Mouse (Mus musculus): ENCODE measurements around the gene Tmem121.

The Tmem121 gene

DNA sequence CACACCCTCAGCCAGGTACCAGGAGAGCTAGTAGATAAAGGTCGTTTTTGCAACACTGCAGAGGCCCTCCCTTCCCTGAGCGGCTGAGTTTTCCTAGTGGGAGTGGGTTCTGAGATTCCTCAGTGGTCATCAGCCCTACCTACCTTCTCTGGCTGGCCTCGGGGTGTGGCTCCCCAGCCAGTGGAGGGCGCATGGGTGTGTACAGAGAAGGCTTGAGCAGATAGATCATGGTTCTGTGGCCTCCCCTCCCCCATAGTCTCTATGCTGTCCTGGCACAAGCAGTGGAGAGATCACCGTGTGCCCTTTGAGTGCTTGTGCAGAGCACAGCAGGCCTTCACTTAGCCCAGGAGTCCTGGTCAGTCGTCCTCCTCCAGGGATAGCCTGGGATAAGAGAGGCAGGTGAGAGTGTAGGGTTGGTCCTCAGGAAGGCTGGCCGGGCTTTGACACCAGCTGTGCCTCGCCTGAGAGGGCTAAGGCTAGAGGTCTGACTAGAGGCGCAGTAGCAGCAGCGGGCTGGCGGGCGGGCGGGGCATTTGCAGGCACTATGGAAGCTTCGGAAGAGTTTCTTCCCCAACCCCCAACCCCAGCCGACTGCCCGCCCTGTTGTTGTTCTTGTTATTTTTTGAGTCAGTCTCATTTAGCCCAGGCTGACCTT, 37.2 kb upstream of the Tmem121 start:
- DNase-seq (ENCODE audit: low read depth, low spot score) = no peak

DNA sequence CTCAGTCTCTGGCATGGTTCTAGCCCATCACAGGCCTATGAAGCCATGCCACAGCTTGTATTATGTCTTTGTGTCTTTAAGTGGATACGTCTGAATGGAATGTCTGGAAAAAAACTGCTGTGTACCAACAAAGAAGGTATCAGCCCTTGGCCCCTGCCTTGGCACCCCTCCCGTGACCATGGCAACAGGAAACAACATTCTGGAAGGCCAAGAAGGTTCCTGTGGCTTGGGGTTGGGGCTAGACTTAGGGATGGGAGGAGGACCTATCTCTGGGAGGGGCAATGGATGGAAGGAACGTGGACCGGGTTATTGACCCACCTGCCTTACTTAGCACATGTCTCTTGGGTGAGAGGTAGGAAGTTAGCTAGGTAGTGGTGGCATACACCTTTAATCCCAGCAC, 36.4 kb upstream of the Tmem121 start:
- no peak for DNase-seq (ENCODE audit: low read depth, low spot score)

DNA sequence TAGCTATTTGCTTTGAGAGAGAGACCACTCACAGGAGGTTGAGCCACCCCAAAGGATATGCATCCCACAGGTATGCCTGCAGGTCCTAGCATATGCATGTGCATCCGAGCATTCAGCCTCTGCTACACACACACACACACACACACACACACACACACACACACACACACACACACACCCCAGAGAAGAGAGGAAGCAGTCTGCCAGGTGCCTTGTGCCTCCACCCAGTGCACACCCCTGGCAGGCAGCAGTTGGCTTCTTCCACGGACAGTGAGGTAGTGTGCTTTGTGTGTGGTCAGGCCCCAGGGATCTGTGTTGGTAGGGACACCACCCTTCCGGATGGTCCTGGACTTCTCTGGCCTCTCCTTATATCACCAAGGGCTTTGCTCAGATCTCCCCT, 35.8 kb upstream of the Tmem121 start:
- no peak for DNase-seq (ENCODE audit: low read depth, low spot score)

DNA sequence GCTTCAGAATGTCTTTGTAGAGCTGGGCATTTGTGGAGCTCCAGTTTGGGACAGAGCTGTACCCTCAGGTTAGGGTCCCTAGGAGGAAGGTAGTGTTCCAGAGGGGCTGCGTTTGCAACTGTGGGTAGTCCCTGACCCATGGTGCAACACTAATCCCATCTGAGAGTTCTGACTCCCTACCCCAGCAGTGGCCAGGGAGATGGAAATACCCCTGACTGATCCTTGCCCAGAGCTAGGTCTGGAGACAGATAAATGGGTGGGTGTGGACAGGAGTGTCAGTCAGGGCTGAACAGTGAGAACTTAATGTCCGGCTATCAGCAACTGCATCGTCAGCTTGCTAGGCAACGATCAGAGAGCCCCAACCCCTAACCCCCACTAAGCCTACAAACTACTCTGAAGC, 35.1 kb upstream of the Tmem121 start:
- DNase-seq (ENCODE audit: low read depth, low spot score) = no peak

DNA sequence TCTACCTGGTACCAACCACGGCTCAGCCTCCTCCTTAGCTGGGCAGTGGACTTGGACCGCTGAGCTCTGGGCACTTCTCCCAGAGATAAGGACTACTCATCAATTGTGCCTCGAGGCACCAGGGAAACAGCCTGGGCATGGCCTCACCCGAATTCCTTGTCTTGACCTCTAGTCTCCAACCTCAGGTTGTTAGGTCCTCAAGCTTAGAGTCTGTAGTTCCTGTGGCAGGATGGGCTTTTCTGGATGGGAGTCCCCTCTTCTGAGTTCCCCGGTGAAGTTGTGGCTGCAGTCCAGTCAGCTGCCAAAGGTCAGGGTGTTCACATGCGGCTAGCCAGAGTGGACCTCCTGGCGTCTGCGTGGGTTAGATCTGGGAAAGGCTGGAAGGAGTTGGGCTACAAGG, 34.7 kb upstream of the Tmem121 start:
- no peak for DNase-seq (ENCODE audit: low read depth, low spot score)

DNA sequence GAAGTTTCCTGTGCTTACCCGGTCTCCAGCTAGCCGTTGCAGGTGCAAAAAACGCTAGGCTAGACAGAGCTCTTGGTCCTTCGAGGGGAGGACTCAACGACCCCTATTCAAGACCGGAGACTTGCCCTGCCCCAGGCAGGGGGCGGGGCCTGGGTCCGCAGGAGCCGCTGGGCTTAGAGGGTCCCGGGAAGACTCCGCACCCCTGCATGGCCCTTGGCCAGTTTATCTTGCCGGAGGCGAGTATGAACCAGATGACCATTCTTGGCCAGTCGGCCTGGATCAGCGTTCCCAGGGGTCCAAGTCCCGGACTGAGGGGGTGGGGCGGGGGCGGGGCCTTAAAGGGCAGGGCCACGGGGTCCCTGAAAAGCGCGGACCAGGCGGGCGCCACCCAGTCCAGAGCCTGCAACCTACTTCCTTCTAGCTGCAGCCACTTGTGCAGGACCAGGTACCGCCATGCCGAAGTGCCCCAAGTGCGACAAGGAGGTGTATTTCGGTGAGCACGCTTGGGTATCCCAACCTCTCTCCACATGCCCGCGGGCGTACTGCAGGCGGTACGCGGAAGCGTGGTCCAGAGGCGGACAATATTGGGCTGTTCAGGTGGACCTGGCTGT, 34.0 kb upstream of the Tmem121 start:
- DNase-seq (ENCODE audit: low read depth, low spot score) = no peak

DNA sequence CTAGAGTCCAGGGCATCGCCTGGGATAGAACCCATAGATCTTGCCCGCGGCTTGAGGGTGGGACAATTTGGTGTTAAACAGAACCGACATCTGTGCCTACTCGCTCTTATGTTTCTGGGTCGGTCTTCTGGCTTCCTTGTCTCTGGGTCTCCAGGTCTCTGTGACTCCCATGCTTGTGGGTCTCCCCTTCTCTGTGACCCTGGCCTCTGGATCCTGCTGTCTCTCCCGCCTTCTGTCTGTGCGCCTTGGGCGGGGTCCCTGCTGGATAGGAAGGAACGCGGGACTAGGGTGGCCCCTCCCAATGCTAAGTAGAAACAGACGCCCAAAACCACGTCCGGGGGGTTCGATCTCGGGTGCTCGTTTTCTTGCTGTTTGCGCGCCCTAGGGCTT, 33.5 kb upstream of the Tmem121 start:
- DNase-seq (ENCODE audit: low read depth, low spot score) = no peak

DNA sequence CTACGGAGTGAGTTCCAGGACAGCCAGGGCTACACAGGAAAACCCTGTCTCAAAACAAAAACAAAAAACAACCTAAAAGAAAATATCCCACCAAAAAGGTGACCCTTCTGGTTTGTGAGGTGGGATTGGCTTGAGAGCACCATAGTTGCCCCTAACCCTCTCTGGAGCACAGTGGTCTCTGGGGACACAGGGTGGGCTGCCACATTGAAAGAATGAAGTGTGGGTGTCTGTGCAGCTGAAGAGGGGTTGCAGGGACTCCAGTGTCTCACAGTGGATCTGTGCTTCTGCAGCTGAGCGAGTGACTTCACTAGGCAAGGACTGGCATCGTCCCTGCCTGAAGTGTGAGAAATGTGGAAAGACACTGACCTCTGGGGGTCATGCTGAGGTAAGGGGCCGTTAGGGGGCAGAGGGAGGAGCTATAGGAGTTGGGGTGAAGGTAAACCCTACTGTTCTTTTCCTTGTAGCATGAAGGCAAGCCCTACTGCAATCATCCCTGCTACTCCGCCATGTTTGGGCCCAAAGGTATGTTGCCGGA, 32.7 kb upstream of the Tmem121 start:
- no peak for DNase-seq (ENCODE audit: low read depth, low spot score)

DNA sequence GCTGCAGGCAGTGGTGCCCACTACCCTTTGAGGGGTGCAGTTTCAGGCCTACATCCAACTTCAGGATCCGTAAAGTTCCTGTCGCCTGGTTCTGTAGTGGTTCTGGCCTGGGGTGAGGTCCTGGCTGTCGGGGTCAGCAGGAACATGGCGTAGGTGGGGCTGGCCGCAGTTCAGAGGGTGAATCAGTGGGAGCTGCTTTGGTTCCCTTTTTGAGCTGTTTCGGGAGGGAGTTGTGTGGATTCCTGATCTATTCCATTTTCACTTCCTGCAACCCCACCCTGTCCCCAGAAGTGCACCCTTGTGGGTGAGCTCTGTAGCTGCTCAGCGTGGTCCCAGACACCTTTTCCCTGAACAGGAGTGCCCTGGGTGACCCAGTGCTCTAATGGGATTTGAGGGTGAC, 31.8 kb upstream of the Tmem121 start:
- no peak for DNase-seq (ENCODE audit: low read depth, low spot score)

DNA sequence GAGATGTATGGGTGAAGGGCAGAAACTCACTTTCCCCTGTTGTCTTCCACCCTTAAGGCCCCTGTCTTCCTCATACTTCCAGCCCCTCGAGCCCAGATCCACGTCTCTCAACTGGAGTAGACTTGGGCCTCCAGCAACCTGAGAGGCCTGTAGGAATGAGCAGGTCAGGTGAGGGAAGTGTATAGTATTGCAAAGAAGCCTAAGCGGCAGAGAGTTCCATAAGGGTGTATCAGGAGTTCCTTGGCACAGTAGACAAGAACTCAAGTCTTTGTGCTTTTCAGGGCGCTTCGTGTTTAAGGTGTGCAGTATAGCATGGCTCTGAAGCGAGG, 31.0 kb upstream of the Tmem121 start:
- no peak for DNase-seq (ENCODE audit: low read depth, low spot score)

DNA sequence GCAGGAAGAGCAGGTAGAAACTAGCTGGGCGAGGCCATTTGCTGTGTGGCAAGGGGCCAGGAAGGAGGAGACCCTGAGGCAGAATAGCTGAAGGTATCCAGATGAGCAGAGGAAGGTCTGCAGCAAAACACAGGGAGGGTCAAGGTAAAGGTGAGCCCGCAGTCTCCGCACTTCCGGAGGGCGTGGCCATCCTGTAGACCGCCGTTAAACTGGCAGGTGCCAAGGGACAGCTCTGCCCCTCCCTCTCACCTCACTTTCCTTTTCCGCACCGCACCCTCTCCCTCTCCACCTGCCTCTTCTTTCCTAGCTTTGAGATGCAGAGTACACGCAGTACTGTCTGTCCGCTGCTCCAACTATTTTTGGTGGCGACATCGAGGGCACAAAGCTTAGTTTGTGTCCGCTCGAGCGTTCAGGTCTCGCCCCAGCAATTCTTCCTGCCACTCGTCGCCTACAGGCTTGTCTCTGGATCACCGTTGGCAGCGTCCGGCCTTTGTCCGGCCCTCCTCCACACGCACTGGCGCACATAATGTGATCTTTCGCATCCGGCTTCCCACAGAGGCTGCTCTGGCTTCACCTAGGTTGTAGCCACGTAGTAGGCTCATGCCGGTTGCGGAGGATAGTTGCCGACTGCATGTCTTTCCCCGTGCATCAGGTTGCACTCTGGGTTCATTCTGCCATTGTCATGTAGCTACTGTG, 30.5 kb upstream of the Tmem121 start:
- DNase-seq (ENCODE audit: low read depth, low spot score) = peak; percentile 49

DNA sequence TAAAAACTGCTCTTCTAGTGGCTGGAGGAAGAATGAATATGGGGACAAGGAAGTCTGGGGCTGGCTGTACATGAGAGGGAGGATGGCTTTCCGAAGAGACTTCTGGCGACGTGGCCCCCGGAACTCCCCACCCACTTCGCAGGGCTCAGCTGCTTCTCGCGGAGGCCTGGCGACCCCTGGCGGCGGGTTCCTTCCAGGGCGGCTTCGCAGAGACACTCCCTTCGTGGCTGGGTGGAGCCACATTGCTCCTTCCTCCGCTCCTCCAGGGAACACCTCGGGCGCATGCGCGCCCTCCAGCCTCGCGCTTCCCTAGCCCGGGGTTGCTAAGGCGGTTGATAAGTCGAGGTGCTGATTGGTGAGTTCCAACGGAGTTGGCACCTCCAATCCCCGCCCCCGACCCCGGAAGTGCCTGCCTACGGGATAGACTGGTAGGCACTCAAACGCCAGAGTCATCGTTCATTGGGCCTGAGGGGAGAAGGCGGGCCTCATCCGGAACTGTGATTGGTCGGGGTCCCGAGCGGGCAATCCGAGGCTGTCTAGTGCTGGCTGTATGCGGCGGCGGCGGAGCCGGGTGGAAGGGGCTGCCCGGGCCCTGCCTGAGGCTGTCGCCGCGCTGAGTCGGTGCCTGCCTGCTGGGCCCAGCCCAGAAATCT, 29.7 kb upstream of the Tmem121 start, which contains the start of gene Tedc1:
Tedc1 (plus strand) TSS at position 535 of the 653 bp plus-strand sequence.
- DNase-seq (ENCODE audit: low read depth, low spot score) = peak; percentile 100

DNA sequence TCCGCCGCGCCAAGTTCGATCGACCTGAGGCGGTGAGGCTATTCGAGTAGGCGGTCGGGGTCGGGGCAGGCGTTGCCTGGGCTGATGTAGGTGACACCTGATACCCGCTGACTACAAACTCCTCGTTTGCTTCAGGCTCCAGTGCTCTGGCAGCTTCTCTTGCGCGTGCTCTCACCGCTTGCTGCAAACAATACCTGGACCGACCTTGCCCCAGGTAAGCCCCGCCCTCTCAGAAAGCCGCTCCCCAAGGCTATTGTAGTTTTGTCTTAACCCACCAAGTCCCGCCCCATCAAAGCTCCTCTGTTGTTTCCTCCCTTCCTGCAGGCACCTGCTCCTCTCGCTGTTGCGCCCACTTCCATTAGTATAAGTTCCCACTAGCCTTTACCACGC, 29.2 kb upstream of the Tmem121 start:
- DNase-seq (ENCODE audit: low read depth, low spot score) = no peak

DNA sequence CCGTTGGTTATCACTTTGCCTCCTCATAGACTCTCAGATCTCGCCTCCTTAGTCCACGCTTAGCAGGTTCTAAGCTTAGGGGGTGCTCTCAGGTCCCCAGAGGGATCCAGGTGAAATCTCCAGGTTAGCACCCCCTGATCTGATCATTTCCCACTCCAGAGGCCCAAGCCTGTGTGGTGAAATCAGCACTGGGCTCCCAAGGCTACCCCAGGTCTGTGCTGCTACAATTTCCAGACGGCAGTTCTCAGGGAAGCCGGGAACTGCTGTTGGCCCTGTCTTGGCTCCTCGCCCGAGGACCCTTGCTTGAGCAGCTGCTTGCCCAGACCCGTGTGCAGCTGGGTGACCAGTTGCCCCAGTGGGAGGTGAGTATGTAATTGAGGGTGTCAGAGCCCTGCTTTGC, 28.7 kb upstream of the Tmem121 start:
- no peak for DNase-seq (ENCODE audit: low read depth, low spot score)

DNA sequence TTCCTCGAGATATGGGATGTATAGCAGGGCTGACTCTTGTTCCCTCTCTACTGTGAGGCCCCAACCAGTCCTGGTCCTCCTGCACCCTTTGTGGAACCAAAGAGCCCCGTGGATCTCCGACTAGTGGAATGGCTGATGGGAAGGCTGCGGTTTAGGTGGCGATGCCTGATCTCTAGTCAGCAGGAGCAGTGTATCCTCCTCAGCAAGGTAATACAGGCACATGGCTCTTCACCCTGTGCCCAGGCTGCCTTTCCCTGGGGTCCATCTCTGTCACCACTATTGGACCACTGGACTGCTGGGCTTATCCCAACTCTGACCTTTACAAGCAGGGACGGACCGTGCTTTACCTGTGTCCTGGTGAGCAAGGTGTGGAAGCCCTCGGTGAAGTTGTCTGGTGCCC, 28.2 kb upstream of the Tmem121 start:
- DNase-seq (ENCODE audit: low read depth, low spot score) = no peak

DNA sequence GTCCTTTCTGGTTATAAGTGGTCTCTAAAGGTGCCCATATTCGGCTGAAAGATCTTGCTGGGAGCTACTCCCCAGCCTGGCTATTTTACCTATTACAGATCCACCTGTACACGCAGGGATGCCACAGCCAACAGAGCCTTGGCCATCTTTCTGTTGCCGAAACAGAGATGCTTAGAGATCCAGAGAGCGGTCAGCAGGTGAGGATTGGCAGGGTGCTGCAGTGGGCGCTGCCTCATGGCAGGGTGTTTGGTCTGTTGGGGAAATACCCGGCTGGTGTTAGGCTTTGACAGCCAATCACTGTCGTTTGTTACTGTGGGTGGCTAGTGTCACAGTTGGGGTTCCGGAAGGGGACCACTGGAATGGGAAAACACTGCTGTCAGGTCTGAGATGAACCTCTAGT, 27.8 kb upstream of the Tmem121 start:
- DNase-seq (ENCODE audit: low read depth, low spot score) = no peak

DNA sequence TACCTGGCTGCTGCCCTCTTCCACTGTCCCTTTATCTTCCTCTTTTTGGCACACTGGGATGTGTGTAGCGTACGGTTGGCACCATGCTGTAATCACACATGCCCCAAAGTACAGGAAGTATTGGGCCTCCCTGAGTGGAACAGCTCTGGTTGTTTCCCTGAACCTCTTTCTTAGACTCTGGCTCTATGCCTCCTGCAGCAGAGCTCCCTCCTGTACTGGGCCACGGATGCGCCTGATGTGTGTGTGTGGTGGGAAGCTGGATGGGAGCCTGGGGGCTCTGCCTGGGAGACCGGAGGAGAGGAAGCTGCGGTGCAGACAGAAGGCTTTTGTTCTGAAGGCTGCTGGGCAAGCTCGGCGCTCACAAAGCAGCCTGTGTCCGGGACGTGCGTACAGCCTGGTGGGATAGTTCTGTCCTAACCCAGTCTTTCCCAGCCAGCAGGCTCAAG, 22.1 kb upstream of the Tmem121 start:
- DNase-seq (ENCODE audit: low read depth, low spot score) = peak; percentile 93

DNA sequence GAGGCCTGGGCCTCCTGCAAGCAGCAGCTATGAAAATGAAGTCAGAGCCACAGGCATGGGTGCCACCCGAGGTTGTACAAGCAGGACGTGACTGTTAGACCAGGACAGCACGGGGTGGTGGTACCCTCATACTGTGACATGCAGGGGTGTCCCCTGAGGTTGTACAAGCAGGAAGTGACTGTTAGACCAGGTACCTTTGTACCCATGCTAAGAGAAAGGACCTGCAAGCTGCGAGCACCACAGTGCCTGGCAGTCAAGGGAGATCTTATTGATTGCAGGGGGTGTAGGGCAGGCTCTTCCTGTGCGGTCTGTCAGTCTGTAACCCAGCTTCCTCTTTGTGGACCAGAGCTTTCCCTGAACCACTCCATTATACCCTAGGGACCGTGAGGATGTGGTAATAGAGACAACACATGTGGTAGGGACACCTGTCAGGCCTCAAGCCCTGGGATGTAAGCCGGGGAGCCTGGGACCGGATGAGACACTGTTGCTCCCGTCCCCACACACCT, 17.6 kb upstream of the Tmem121 start:
- no peak for DNase-seq (ENCODE audit: low read depth, low spot score)

DNA sequence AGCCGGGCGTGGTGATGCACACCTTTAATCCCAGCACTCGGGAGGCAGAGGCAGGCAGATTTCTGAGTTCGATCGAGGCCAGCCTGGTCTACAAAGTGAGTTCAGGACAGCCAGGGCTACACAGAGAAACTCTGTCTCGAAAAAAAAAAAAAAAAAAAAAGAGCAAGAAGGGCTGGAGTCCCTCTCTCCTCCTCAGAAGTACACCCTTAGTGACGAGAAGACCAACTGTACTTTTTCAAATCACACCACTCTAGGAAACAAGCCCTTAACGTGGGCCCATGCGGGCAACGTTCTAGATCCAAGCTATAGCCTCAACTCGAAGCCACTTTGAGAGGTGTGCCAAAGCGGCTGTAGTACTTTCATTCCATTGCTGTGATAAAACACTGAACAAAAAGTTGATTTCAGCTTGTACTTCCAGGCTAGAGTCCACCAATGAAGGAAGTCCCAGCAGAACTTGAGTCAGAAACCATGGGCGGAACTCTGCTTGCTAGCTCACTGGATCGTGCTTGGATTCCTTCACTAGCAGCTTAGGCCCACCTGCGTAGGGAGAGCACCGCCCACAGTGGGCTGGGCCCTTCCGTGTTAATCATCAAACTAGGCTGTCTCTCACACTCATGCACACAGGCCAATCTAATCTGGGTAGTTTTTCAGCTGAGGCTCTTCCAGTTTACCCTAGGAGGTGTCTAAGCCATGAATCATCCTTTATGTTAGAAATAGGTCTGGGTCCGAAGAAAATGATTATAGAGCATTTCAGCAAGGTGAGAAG, 8.6 kb upstream of the Tmem121 start:
- DNase-seq (ENCODE audit: low read depth, low spot score) = no peak

DNA sequence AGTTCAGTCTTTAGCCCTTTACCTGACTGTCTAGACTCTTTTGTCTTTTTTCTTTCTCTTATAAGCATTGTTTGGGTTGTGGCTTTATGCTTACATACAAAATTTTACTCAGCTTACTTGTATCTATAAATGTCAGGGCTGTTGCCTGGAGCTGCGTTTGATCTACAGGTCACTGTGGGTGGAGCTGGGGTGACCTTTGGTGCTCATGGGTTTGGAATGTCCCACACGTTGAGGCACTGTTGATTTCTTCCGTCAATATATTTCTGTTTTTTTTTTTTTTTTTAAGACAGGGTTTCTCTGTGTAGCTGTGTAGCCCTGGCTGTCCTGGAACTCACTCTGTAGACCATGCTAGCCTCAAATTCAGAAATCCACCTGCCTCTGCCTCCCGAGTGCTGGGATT, 4.7 kb upstream of the Tmem121 start:
- DNase-seq (ENCODE audit: low read depth, low spot score) = no peak

DNA sequence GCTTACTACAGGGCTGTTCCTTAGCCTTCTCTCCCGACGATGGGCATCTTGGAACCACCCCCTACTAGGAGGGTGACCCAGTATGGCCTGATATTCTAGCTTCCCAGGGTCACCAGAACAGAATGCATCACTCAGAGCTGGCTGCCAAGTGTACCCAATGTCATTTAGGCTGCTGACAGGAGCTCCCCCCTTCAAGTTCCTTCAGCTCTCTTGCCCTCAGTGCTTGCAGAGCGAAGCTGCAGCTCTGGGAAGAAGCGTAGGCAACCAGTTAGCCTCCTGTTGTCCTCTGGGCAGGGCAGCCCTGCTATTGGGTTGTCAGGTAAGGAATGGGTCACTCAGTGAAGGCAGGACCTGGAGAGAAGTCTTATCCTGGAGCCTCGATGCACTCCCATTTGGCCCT, 785 bp upstream of the Tmem121 start:
- peak; percentile 5 for DNase-seq (ENCODE audit: low read depth, low spot score)
